Mouse (Mus musculus): ENCODE measurements around the gene Gm20696. TPM values are rescaled to one million over a fixed set of nuclear protein-coding genes. Genes with fewer than 3 reads are reported as not detected.

Gm20696 gene
- polyA plus RNA-seq, 1 experiment, result not detected

GRCm38 (mm10) chr6:99538194-99538941 lies 128.2 kb downstream of the Gm20696 start:
- Histone ChIP-seq H3K9me3 (ENCODE audit: control insufficient read depth, low read length) (no peaks in the 10 kb centered on the region), H3K27me3 (ENCODE audit: control insufficient read depth) (no peaks in the 10 kb centered on the region), H3K4me1 (ENCODE audit: control insufficient read depth) (no peaks in the 10 kb centered on the region), H3K36me3 (ENCODE audit: control insufficient read depth) (no peaks in the 10 kb centered on the region), H3K4me3 (replicated peaks) (no peak overlapping the region)
- TF ChIP-seq GATA1 (IDR thresholded peaks at IDR 0.05; ENCODE audit: low read length), result no peak
- no peak for TF ChIP-seq TAL1 (IDR thresholded peaks at IDR 0.05; ENCODE audit: low read length)

DNA sequence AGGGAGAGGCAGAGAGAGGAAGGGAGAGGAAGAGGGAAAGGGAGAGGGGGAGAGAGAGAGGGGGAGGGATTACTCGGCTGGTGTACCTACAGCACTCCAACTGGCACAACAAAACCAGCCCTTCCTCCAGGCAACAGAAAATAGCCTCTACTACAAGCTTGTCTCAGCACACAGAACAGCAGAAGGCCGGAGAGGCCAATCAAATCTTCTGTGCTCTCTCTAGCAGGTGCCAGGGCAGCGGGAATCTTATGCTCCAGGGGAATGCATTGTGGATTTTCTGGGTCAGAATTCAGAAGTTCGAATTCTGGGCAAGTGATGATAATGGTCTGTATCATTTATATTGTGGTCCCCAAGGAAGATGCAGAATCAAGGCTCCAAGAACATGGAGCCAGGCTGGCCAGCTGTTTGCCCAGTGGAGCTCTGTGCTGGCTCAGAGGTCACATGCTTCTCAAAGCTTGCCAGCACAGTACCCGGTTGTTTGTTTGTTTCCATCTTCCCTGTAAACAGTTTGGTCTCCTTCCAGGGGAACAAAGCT lies 132.3 kb downstream of the Gm20696 start:
- no peaks in the 10 kb centered on the region for H3K36me3 ChIP-seq (ENCODE audit: control insufficient read depth)
- no peaks in the 10 kb centered on the region for H3K27me3 ChIP-seq (ENCODE audit: control insufficient read depth)
- H3K4me3 ChIP-seq (replicated peaks), result no peak overlapping the region
- no peaks in the 10 kb centered on the region for H3K4me1 ChIP-seq (ENCODE audit: control insufficient read depth)
- no peak for TF ChIP-seq TAL1 (IDR thresholded peaks at IDR 0.05; ENCODE audit: low read length)
- TF ChIP-seq GATA1 (IDR thresholded peaks at IDR 0.05; ENCODE audit: low read length), result no peak
- no peaks in the 10 kb centered on the region for H3K9me3 ChIP-seq (ENCODE audit: control insufficient read depth, low read length)

DNA sequence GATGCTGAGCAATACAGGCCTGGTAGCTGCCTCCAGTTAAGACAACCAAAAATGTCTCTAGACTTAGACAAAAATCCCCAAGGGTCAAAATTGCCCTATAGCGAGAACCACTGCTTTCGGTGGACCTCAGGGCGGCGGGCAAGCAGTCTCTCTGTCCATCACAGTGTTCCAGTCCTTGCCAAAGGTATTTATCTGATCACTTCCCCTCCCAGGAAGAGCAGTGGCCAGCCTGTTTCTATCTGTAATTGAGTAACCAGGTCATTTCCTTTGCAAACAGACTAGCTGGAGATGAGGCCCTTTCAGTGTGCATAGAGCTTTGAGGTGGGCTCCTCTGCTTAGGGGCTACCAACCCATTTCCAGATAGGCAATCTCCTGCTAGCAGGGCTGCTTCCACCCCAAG lies 134.1 kb downstream of the Gm20696 start:
- Histone ChIP-seq H3K36me3 (ENCODE audit: control insufficient read depth) (no peaks in the 10 kb centered on the region), H3K4me1 (ENCODE audit: control insufficient read depth) (no peaks in the 10 kb centered on the region), H3K4me3 (replicated peaks) (no peak overlapping the region), H3K27me3 (ENCODE audit: control insufficient read depth) (no peaks in the 10 kb centered on the region), H3K9me3 (ENCODE audit: control insufficient read depth, low read length) (peaks cover 3% of the 10 kb centered on the region)
- TF ChIP-seq TAL1 (IDR thresholded peaks at IDR 0.05; ENCODE audit: low read length) (no peak), GATA1 (IDR thresholded peaks at IDR 0.05; ENCODE audit: low read length) (no peak)

DNA sequence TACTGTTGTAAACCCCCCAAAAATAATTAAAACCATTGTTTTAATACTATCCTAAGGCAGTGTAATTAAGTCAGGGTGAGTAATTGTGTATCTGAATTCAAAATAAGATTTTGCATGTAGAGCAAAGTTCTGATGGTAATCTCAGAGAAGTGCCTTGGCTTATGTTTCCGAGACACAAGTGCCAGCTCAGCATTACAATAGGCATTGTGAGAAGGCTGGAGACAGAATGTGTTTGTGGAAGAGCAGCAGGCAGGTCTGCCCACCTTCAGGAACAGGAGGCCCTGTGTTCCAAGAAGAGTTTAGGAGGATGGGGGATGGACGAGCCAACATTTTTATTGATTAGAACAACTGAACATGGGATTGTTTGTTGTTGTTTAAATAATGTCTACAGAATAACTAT lies 137.6 kb downstream of the Gm20696 start:
- peaks cover 8% of the 10 kb centered on the region for H3K9me3 ChIP-seq (ENCODE audit: control insufficient read depth, low read length)
- H3K27me3 ChIP-seq (ENCODE audit: control insufficient read depth), result no peaks in the 10 kb centered on the region
- no peak for TF ChIP-seq TAL1 (IDR thresholded peaks at IDR 0.05; ENCODE audit: low read length)
- no peak overlapping the region for H3K4me3 ChIP-seq (replicated peaks)
- no peaks in the 10 kb centered on the region for H3K4me1 ChIP-seq (ENCODE audit: control insufficient read depth)
- no peaks in the 10 kb centered on the region for H3K36me3 ChIP-seq (ENCODE audit: control insufficient read depth)

GRCm38 (mm10) chr6:99527457-99528105 lies 139.0 kb downstream of the Gm20696 start:
- Histone ChIP-seq H3K27me3 (ENCODE audit: control insufficient read depth) (no peaks in the 10 kb centered on the region), H3K4me3 (replicated peaks) (no peak overlapping the region), H3K4me1 (ENCODE audit: control insufficient read depth) (peaks cover 5% of the 10 kb centered on the region), H3K36me3 (ENCODE audit: control insufficient read depth) (no peaks in the 10 kb centered on the region), H3K9me3 (ENCODE audit: control insufficient read depth, low read length) (peaks cover 8% of the 10 kb centered on the region)
- TF ChIP-seq GATA1 (IDR thresholded peaks at IDR 0.05; ENCODE audit: low read length) (no peak), TAL1 (IDR thresholded peaks at IDR 0.05; ENCODE audit: low read length) (no peak)

DNA sequence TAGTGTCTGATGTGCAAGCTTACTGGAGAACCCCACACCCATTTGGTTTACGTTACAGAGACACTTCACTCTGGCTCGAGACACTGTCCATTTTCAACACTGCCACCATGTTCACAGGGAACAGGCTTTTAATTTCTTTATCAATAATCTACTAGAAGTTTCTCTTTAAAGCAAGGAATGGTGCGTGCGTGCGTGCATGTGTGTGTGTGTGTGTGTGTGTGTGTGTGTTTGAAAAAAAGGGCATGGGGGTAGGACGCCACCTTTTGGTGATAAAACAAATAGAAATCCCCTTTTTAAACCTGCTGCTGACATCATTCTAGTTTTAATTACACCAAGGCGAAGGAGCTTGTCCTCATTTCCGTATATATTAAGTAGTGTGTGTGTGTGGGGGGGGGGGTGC lies 141.2 kb downstream of the Gm20696 start:
- H3K27me3 ChIP-seq (ENCODE audit: control insufficient read depth), result peaks cover 20% of the 10 kb centered on the region
- TF ChIP-seq TAL1 (IDR thresholded peaks at IDR 0.05; ENCODE audit: low read length) (no peak), GATA1 (IDR thresholded peaks at IDR 0.05; ENCODE audit: low read length) (no peak)
- H3K4me1 ChIP-seq (ENCODE audit: control insufficient read depth), result peaks cover 19% of the 10 kb centered on the region
- no peaks in the 10 kb centered on the region for H3K36me3 ChIP-seq (ENCODE audit: control insufficient read depth)
- H3K4me3 ChIP-seq (replicated peaks), result no peak overlapping the region
- H3K9me3 ChIP-seq (ENCODE audit: control insufficient read depth, low read length), result peaks cover 8% of the 10 kb centered on the region

DNA sequence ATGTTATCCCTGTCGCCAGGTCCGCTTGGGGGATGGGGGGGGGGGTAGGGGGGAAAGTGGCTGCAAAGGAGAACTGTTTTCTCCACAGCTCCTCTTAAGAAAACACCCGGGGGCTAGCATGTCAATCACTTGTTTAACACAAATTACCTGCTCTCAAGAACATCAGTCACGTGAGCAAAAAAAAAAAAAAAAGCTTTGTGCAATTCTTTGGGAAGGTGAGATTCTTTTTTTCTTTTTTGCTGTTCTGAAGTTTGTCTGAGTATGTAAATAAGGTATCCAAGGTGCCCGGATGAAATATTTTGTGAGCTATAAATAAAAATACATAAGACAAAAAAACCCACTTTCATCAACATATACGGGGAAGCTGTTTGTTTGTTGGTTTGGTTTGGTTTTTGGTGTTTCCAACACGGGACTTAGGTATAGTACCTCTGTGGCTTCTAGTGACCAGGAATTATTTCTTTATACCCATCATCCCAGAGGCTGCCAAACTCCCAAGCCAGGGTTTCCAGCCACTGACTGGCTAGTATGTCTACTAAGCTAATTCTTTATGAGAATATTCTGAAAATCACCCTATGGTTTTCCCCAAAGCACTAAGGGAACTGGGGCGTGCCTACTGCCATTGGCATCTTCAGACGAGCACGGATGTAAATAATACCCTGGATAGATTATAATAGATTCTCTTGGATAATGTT lies 142.8 kb downstream of the Gm20696 start:
- Histone ChIP-seq H3K4me3 (replicated peaks) (peak overlapping the region; percentile 75), H3K9me3 (ENCODE audit: control insufficient read depth, low read length) (peaks cover 8% of the 10 kb centered on the region), H3K36me3 (ENCODE audit: control insufficient read depth) (no peaks in the 10 kb centered on the region), H3K4me1 (ENCODE audit: control insufficient read depth) (peaks cover 19% of the 10 kb centered on the region), H3K27me3 (ENCODE audit: control insufficient read depth) (peaks cover 35% of the 10 kb centered on the region)
- TF ChIP-seq GATA1 (IDR thresholded peaks at IDR 0.05; ENCODE audit: low read length), result no peak
- no peak for TF ChIP-seq TAL1 (IDR thresholded peaks at IDR 0.05; ENCODE audit: low read length)

DNA sequence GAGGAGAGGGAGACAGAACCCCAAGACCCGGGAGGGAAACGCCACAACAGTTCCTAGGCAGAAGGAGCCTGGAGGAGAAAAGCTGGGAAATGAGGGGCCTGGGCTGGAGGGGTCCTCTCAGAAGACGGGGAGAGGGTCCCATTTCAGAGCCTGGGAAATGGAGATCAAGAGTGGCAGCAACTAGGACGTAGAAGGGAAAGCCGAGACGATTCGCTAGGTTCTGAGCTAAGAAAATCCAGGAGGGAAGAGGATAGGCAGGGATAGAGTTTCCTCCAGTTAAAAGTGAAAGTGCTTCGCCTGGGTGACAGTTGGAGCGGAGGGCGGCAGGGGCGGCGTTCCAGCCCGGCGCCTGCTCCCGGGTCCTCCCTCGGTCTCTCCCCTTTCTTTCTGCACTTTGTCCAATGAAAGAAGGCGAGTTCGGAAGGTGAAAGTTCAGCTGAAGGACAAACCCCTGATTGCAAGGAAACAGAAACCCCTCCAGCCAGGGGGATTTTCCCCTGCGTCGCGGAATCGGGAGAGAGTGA lies 143.4 kb downstream of the Gm20696 start:
- TF ChIP-seq TAL1 (IDR thresholded peaks at IDR 0.05; ENCODE audit: low read length) (no peak), GATA1 (IDR thresholded peaks at IDR 0.05; ENCODE audit: low read length) (no peak)
- peaks cover 8% of the 10 kb centered on the region for H3K9me3 ChIP-seq (ENCODE audit: control insufficient read depth, low read length)
- H3K27me3 ChIP-seq (ENCODE audit: control insufficient read depth), result peaks cover 35% of the 10 kb centered on the region
- peaks cover 19% of the 10 kb centered on the region for H3K4me1 ChIP-seq (ENCODE audit: control insufficient read depth)
- no peaks in the 10 kb centered on the region for H3K36me3 ChIP-seq (ENCODE audit: control insufficient read depth)
- H3K4me3 ChIP-seq (replicated peaks), result peak overlapping the region; percentile 75
